Mouse (Mus musculus) cerebellum, postnatal 36 days (tissue): ENCODE measurements around the gene Parp3.

ENCODE experiments used
- DNase-seq, 2 experiments: peaks; one replicate each; pipeline ENCODE4 v3.0.0; 2021 to 2022; ENCODE audit warnings: mixed read lengths in 2 of 2

Gene Parp3

DNA sequence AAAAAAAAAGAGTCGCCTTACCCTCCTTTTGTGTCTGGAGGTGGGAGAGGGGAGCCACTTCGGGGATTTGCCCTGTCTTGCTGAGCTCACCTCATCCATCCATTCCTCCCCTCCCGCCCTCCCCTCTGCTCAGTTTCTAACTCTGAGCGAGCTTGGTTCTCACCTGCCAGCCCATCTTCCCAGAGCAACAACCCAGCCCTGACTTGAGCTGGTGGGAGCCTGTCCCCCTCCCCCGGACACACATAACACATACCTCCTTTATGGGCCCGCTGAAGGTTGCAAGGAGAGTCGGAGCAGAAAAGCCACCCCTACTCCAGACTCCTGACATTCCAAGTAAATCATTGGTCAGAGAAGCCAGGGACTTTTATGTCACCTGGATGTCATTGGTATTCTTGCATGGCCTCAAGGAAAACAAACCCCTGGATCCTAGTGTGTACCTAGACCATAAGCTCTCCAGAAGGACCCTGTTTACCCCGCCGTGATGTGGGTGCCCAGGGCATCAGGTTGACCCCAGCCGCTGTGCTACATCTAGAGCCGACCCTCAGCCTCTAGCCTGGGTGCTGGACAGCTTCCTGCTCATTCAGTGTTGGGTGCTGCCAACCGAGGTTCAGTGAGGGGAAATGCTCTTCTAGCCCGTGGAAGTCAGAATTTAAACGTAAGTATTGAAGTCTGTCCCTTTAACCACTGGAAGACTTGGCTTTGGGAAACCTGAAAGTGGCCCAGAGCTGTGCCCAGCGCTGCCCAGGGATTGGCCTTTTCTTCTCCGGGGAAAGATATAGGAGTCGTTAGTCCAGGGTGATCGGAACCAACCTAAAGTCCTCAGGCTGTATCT lies 55.5 kb downstream of the Parp3 start:
- DNase-seq = no peak

DNA sequence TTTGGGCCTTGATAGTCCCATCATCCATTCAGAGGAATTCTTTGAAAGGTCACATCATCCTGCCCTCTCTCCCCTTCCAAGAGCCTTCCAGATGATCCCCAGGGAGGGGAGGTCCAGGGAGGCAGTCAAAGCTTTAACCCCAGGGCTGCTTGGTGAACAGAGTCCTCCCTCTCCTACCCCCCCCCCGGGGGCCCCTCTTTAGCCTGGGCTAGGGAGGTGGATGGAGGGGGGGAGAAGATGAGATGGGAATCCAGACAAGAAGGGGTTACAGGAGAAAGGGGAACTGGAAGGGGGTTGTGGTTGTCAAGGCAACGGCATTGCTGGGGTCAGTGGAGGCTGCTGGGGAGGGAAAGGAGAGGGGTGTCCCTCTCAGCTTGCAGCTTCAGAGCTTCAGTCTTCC lies 56.1 kb downstream of the Parp3 start:
- DNase-seq = no peak
